In genomic region chr15:85505118-85505925, GRCm38 (mm10) we compare ENCODE assay signal across 8 mouse cellular contexts. TPM values are rescaled to one million over a fixed set of nuclear protein-coding genes. Genes with fewer than 3 reads are reported as not detected.
A peak's percentile ranks its signal among the peaks of the same experiment; 100 is the strongest.
DNase-seq lines count a peak whose midpoint lies in the region; ATAC-seq and TF ChIP-seq lines count a peak whose summit lies in the region.

No protein-coding gene starts in this region.

- no peak for TF ChIP-seq CTCF in stomach, postnatal 0 days (IDR thresholded peaks at IDR 0.05; ENCODE audit: low read depth)

- H3K9ac ChIP-seq in kidney, embryonic 16.5 days (replicated peaks; ENCODE audit: low read length): no peak overlapping the region
- H3K9ac ChIP-seq in lung, embryonic 15.5 days: no peak overlapping the region
- H3K9ac ChIP-seq in stomach, postnatal 0 days (ENCODE audit: low read length): no peak overlapping the region

- no peaks in the 10 kb centered on the region for H3K9me3 ChIP-seq in kidney, embryonic 16.5 days (ENCODE audit: low read length)
- no peaks in the 10 kb centered on the region for H3K9me3 ChIP-seq in lung, embryonic 15.5 days
- no peaks in the 10 kb centered on the region for H3K9me3 ChIP-seq in stomach, postnatal 0 days (ENCODE audit: control insufficient read depth, low read length)

- 40% methylated on average over 14 of the region's 14 CpGs for WGBS in kidney, embryonic 16.5 days
- WGBS in lung, embryonic 15.5 days: 49% methylated on average over 14 of the region's 14 CpGs
- WGBS in stomach, postnatal 0 days: 54% methylated on average over 14 of the region's 14 CpGs

- TF ChIP-seq EP300 in stomach, postnatal 0 days (optimal IDR thresholded peaks at IDR 0.05): no peak

- H3K4me2 ChIP-seq in kidney, embryonic 16.5 days (replicated peaks; ENCODE audit: low read depth, low read length): no peak overlapping the region
- H3K4me2 ChIP-seq in lung, embryonic 15.5 days: peak overlapping the region; percentile 27
- H3K4me2 ChIP-seq in stomach, postnatal 0 days (replicated peaks; ENCODE audit: low read depth): no peak overlapping the region

- H3K36me3 ChIP-seq in kidney, embryonic 16.5 days (ENCODE audit: insufficient read depth, low read length): no peaks in the 10 kb centered on the region
- no peaks in the 10 kb centered on the region for H3K36me3 ChIP-seq in lung, embryonic 15.5 days
- H3K36me3 ChIP-seq in stomach, postnatal 0 days (ENCODE audit: control insufficient read depth, insufficient read depth, low read length): no peaks in the 10 kb centered on the region

- intact Hi-C loops in gastrocnemius, postnatal 14 days (cut with DNase I; ENCODE audit: low total_unique reads): no loop called here

- H3K27ac ChIP-seq in kidney, embryonic 16.5 days (ENCODE audit: low read length): no peak overlapping the region
- H3K27ac ChIP-seq in lung, embryonic 15.5 days: no peak overlapping the region
- no peak overlapping the region for H3K27ac ChIP-seq in stomach, postnatal 0 days (replicated peaks)

- no peak for DNase-seq in kidney, adult 8-10 months
- DNase-seq in adrenal gland, postnatal 14 days: peak; percentile 81
- peak; percentile 86 for DNase-seq in gastrocnemius, postnatal 14 days
- no peak for DNase-seq in stomach, postnatal 0 days (ENCODE audit: low spot score)
- DNase-seq in left cerebral cortex, adult 11 months (ENCODE audit: low spot score): no peak
- DNase-seq in spleen, postnatal 36 days (ENCODE audit: low spot score in 2 of 2): no peak

- no peak overlapping the region for H3K4me3 ChIP-seq in kidney, embryonic 16.5 days (ENCODE audit: low read length)
- no peak overlapping the region for H3K4me3 ChIP-seq in lung, embryonic 15.5 days
- H3K4me3 ChIP-seq in stomach, postnatal 0 days (ENCODE audit: low read depth, low read length): no peak overlapping the region

- H3K4me1 ChIP-seq in kidney, embryonic 16.5 days (ENCODE audit: insufficient read depth, low read length): peaks cover 6% of the 10 kb centered on the region; the same call in 1 of the 2 replicates
- H3K4me1 ChIP-seq in lung, embryonic 15.5 days: peaks cover 22% of the 10 kb centered on the region
- H3K4me1 ChIP-seq in stomach, postnatal 0 days (replicated peaks; ENCODE audit: control insufficient read depth, insufficient read depth): no peaks in the 10 kb centered on the region

- H3K27me3 ChIP-seq in kidney, embryonic 16.5 days (ENCODE audit: insufficient read depth, low read length): no peaks in the 10 kb centered on the region
- H3K27me3 ChIP-seq in lung, embryonic 15.5 days: no peaks in the 10 kb centered on the region
- no peaks in the 10 kb centered on the region for H3K27me3 ChIP-seq in stomach, postnatal 0 days (ENCODE audit: control insufficient read depth, insufficient read depth, low read length)

- ATAC-seq in kidney, embryonic 16.5 days (ENCODE audit: low FRiP score, low TSS enrichment): 0 out of 2 replicates have a peak, but pooled peaks have one; percentile 28
- ATAC-seq in lung, embryonic 15.5 days (ENCODE audit: borderline replicate concordance, extremely low read depth, low FRiP score, low TSS enrichment): peak; percentile 50; the same call in 1 of the 2 replicates
- ATAC-seq in stomach, postnatal 0 days (ENCODE audit: low FRiP score, low TSS enrichment): peak; percentile 52

RNA-seq across cellular contexts. Expression of gene 7530416G11Rik, which starts 2.3 kb away (rescaled TPM):
- polyA plus RNA-seq in kidney, embryonic 16.5 days (2015; fragmentation: Nextera tagmentation; extraction: Ambion mirVana): not detected in 2 replicates
- not detected in 2 replicates for total RNA-seq in adrenal gland, postnatal 14 days (2021)
- not detected for total RNA-seq in gastrocnemius, postnatal 14 days (2021)
- not detected in 2 replicates for polyA plus RNA-seq in lung, embryonic 15.5 days (2015; fragmentation: Nextera tagmentation; extraction: Ambion mirVana)
- not detected in 2 replicates for polyA plus RNA-seq in stomach, postnatal 0 days (2015; fragmentation: Nextera tagmentation; extraction: Ambion mirVana)

Comparison
In these comparisons a context has a peak if more than half of its experiments do, and no peak if none do; other contexts are left out.
1. DNase-seq: peak in adrenal gland, postnatal 14 days (single experiment) and gastrocnemius, postnatal 14 days (single experiment); none in kidney, adult 8-10 months (0 of 2), stomach, postnatal 0 days (single experiment), left cerebral cortex, adult 11 months (single experiment) and spleen, postnatal 36 days (0 of 2).
2. Peak in every context shown above with its lines, with median percentiles within 50 percentile points of each other: ATAC-seq.